Mouse (Mus musculus): ENCODE results near the gene Prkn.

The Prkn gene

DNA sequence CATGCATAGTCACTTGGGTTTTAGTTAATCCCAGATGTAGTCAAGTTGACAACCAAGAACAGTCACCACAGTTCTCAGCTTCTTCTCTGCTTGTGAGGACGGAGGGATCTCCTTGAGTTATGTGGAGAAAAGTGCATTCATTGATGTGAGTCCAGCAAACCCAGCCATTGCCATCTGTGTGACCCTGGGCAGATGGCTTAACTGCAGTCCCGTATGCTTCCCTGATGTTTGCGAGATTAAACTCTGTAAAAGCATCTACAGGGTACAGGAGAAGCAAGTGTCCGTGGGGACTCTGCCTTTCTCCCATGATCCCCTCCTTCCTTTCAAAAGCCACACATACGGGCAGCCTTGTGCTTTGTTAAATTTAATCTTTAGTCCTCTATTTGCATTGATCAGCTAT lies 157.1 kb downstream of the Prkn start:
- no peak for DNase-seq

GRCm38 (mm10) chr17:11023371-11023770 lies 183.2 kb downstream of the Prkn start:
- no peak for DNase-seq

DNA sequence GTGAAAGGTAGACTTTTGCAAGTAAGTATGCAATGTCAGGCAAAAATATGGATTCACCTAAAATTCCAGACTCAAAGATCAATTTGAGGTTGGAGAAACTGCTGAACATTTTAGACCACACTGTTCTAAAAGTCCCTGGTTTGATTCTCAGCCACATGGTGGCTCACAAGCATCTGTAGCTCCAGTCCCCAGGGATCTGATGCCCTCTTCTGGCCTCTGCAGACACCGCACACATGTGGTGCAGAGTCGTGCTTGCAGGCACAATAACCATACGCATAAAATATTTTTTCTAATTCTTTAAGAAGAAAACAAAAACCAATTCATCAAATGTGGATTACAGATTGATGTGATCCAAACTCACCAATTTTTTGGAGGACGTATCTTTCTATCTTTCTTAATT lies 189.2 kb downstream of the Prkn start:
- DNase-seq: no peak

DNA sequence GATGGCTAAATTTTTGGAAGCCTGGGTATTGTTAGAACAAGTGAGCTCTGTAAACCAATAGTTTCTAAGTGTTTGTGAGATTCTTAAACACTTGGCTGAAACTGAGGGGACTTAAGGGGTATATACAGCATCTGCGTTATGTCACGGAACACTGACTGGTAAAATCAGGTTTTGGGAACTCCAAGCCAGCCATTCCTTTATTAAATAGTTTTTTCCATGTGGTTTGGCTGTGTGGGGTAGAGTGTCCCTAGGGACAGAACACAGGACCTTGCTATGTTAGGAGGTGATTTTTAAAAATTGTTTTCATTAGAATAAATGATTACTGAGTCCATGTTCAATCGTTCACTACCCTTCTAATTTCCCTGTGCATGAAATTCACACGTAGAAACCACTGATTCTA lies 190.8 kb downstream of the Prkn start:
- no peak for DNase-seq

- no peak for DNase-seq
These were observed 192.2 kb downstream of the Prkn start for GRCm38 (mm10) chr17:11032366-11032765.

GRCm38 (mm10) chr17:11033594-11033993 lies 193.4 kb downstream of the Prkn start:
- DNase-seq: peak; percentile 13

- no peak for DNase-seq
These were observed 198.1 kb downstream of the Prkn start for GRCm38 (mm10) chr17:11038272-11038671.

GRCm38 (mm10) chr17:11058986-11059385 lies 218.8 kb downstream of the Prkn start:
- DNase-seq: no peak

DNA sequence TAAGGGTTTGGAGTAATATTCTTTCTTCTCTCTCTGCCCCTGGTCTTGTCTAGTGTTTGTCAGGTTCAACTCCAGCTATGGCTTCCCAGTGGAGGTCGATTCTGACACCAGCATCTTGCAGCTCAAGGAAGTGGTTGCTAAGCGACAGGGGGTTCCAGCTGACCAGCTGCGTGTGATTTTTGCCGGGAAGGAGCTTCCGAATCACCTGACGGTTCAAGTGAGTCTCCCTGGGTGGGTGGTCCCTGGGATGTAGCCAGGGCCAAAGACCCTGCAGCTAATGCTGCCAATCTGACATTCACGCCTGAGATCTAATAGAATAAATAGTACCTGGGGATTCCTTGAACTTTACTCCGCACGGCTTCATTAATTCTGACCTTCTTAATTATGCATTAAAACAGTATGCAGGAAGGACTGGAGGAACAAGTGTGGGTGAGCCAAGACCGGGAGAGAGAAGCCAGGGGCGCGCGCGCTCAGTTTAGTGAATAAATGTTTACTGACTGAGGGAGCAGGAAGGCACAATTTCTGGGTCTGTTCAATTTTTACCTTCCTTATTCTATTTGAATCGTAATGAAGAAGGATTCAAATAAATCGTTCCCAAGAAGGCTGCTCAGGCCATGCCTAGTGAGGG lies 227.0 kb downstream of the Prkn start:
- DNase-seq: no peak

DNA sequence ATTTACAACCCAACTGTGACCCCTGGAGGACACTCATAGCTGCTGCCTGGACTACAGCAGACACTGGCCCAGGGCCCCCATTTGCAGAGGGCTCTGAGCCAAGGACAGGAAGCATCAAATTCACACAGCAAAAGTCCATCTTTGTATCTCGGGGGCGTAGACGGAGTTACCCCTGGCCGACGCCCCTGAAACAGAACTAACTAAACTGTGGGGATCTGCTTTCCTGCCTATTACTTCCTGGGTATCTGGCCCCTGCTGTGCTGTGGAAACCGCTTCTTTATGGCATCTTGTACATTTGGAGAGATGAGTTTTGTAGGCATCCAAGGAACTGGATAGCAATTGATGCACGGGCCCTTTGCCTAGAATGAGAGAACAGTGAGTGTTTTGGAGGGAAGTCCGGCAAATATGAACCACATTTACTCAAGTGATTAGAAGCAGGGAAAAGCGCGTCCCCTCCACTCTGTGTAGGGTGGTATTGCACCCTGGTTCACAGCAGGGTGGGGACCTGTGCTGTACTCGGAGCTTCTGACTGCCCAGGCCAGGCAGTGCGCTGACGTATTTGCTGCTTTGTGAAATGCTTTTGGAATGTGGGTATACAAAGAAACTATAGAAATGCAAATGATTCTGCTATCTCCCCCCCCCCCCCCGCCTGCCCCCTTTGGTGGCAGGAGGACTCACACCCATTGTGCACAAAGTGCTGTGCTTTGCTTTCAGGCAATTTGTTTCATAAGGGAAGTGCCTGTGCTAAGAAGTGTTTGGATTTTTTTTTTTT lies 227.7 kb downstream of the Prkn start:
- DNase-seq: peak; percentile 73

- DNase-seq: no peak
These were observed 230.8 kb downstream of the Prkn start for GRCm38 (mm10) chr17:11070996-11071395.

DNA sequence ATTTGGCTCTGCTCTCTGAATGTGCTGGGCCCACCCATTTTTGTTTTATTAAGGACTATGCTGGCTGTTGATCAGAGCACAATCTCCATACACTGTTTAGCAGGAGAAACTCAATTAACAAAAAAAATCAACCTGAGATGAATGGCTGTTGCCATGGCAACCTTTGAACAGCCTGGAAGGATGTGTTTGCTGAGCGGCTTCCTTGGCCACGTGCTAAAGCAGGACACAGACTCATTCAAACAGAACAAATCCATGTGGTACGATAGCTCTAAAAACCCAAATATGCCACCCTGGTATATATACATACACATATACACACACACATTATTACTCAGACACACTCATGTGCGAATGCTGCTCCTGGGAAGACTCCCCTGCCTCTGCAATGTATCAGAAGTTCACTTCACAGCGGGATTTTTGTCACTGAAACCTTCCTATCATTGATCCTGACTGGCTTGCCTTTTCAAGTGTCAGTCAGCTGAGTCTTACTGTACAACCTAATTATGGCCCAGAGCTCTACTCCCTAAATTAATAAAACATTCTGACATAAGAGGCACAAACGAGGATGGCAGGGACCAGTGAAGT lies 236.2 kb downstream of the Prkn start:
- DNase-seq: no peak

DNA sequence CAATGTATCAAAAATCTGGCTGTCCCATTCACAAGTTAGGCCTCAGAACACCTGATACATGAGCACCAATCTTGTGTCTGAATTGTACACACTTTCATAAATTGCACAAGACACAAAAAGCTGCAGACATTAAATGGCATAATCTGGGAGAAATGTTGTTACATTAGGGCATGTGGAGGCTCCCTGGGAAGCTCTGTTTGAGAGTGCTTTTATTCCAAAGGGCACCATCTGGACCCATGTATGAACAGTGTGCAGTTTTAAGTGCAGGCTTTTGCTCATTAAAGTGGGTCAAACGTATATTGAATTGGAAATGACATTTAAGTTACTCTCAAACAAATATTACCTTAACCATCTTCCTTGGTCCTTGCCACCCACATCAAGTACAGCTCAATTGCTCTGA lies 246.3 kb downstream of the Prkn start:
- peak; percentile 27 for DNase-seq

DNA sequence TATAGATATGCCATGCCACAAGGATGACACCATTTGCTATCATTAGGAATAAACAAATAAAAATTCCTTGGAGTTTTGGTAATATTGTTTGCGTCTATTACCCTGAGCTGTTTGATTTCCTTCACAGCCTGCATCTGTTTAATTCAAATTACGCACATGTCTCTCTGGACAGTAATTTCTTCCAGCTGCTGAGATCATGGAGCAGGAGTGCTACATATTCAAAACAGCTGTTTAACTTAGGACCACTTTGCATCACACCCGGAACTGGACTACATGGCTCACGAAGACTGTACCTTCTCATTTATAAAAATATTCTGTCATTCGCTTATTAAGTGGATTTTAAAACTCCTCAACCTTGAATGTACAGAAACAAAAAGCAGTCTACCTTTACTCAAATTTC lies 246.9 kb downstream of the Prkn start:
- no peak for DNase-seq

- no peak for DNase-seq
These were observed 247.6 kb downstream of the Prkn start for GRCm38 (mm10) chr17:11087823-11088222.

DNA sequence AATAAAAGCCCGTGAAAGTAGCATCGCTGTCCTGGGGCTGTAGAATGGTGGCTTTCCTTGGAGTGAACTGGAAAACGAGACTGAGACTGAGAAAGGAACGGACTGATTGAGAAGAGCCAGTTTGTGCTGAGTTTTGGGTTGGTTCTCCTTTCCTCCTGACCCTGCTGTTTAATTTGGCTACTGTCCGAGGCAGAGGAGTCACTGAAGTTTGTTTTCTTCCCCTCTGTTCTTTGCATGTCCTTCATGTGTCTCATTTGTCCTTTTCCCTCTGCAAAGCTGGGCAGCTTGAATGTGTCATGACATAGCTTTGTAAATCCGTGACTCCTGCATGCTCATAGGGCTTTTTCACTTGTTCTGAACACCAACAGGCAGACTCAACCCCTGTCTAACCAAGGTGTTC lies 249.2 kb downstream of the Prkn start:
- no peak for DNase-seq

DNA sequence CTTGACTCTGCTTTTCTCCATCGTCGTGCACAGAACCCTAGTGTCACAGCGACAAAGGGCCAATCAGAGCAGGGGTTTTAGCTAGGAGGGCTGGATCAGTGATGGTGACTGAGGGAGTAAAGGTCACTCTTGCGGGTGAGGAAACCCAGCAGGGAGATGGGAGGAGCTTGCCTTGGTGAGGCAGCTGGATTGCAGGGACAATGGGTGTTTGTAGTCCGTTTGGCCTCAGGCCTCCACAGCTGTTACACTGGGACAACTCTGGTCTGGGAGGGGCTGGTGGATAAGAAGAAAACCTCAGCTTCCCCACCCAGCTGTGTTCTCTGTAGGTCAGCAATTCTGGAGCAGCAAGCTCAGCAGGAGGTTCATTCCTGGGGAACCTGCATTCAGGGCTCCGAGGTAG lies 252.7 kb downstream of the Prkn start:
- DNase-seq: no peak

- DNase-seq: no peak
These were observed 253.1 kb downstream of the Prkn start for GRCm38 (mm10) chr17:11093321-11093720.

DNA sequence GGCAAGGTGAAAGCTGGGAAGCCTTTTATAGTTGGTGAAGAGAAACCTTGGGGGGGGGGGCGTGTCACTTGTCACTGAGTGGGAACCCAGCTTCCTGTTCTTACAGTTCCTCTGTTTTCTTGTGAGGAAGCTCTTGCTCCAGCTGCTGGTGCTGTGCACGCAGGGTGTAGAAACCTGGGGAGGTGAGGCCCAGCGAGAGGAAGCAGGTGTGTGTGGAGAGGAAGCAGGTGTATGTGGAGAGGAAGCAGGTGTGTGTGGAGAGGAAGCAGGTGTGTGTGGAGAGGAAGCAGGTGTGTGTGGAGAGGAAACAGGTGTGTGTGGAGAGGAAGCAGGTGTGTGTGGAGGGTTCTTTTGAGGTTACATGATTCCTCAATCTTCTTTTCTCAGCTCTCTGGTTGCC lies 266.8 kb downstream of the Prkn start:
- no peak for DNase-seq

GRCm38 (mm10) chr17:11107916-11108315 lies 267.7 kb downstream of the Prkn start:
- no peak for DNase-seq

DNA sequence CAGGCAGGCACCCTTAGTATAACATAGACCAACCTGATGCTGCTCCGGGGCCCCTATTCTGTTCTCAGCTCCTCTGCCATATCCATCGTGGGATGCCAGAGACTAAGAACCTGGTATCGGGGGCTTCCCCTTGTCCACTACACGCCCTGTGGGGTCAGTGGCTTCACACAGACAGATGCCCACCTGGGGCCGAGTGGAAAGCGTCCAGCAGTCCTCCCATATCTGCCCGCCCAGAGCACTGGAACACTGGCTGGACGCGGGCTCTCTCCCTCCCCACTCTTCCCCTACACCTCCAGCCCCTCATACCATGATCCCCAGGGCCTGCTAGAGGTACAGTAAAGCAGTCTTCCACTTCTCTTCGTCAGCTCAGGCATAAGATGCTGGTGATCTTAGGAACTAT lies 277.3 kb downstream of the Prkn start:
- DNase-seq: no peak

DNA sequence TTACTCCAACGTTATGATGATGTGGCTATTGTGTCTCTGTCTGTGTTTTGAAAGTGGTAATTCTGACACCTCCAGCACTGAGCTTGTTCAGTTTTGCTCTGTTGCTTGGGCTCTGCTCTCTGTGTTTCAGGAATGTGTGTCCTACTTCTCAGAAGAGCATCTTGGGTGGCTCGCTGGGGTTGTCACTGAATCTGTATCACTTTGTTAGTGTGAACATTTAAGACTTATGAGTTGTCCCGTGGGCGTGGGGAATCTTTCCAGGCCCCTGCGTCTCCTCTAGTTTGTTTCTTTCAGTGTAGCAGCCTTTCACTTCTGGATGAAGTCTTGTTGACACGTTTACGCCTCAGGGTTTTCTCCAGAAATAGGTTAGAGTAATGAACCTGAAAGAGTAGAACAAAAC lies 283.9 kb downstream of the Prkn start:
- no peak for DNase-seq

DNA sequence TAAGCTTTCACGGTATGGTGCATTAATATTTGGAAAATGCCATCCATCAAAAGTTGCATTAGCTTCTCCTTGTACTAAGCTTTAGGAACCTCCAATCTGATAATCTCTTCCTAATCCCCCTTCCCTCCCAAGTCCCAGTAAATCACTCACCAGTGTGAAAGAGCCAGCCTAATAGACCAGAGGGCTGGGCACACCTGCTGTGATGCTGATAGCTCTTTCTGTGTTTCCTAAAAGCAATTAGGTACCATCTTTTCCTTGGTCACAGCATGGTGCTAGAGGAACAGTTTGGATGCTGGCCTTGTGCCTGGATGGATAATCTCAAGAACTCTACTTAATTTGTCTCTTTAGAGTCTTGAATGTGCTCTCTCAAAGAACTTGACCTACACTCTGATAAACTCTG lies 287.0 kb downstream of the Prkn start:
- no peak for DNase-seq

- no peak for DNase-seq
These were observed 290.7 kb downstream of the Prkn start for GRCm38 (mm10) chr17:11130919-11131318.

- no peak for DNase-seq
These were observed 302.1 kb downstream of the Prkn start for GRCm38 (mm10) chr17:11142321-11142720.

All from cerebellum, adult 11 months (tissue).